Mouse (Mus musculus) gastrocnemius, adult 18-20 months (tissue): Measurements from ENCODE around the gene Pten. TPM values are rescaled to one million over a fixed set of nuclear protein-coding genes. Genes with fewer than 3 reads are reported as not detected.

Experiments
- total RNA-seq, 2 experiments: library from RNA; stranded (reverse); gene quantifications; 2 replicates each; pipeline ENCODE4 v1.2.3; 2021

Gene Pten
- total RNA-seq, 2 experiments from 2014 or later: 28.4 to 32.2 TPM

Other genes with a start within 250 kb of the Pten start
- gene Papss2, start 161.7 kb upstream of the Pten start, total RNA-seq: 1 to 10 TPM; 3.7 to 4.4 TPM
- 10 to 100 TPM; 54.6 to 58.7 TPM for gene Atad1, start 17.7 kb upstream of the Pten start, total RNA-seq